Mouse (Mus musculus): ENCODE data around the gene Btbd35f28. TPM values are rescaled to one million over a fixed set of nuclear protein-coding genes. Genes with fewer than 3 reads are reported as not detected.
"Not testable (repeated sequence)": the region's sequence is repeated elsewhere in the genome, so short reads cannot be mapped to it uniquely, and the experiment has no call there.

Btbd35f28 gene
- polyA plus RNA-seq (2011; ENCODE audit: insufficient read depth, insufficient read length, low replicate concordance, missing spikeins) = not detected in 2 replicates

- H3K4me1 ChIP-seq (ENCODE audit: control insufficient read depth, insufficient read depth, low read length); H3K27ac ChIP-seq (ENCODE audit: control insufficient read depth, insufficient read depth, low read depth, low read length, poor library complexity); H3K4me3 ChIP-seq (replicated peaks; ENCODE audit: control insufficient read depth, low read depth, low read length): not testable (repeated sequence)
- WGBS = no CpG with 5 or more reads among the region's 2 CpGs
Measured at GRCm38 (mm10) chrX:4196276-4196675, at the start of gene Btbd35f28. TSS of gene Btbd35f28 (plus strand) at chrX:4196576.

Other genes starting within 250 kb of the Btbd35f28 start
- not detected in 2 replicates for gene Btbd35f16, start 239.6 kb upstream of the Btbd35f28 start, polyA plus RNA-seq (2011; ENCODE audit: insufficient read depth, insufficient read length, low replicate concordance, missing spikeins)
- gene Btbd35f3, start 158.9 kb upstream of the Btbd35f28 start, polyA plus RNA-seq (2011; ENCODE audit: insufficient read depth, insufficient read length, low replicate concordance, missing spikeins) = not detected in 2 replicates
- gene Btbd35f20, start 94.7 kb downstream of the Btbd35f28 start, polyA plus RNA-seq (2011; ENCODE audit: insufficient read depth, insufficient read length, low replicate concordance, missing spikeins) = not detected in 2 replicates
- not detected in 2 replicates for gene Btbd35f17, start 174.1 kb downstream of the Btbd35f28 start, polyA plus RNA-seq (2011; ENCODE audit: insufficient read depth, insufficient read length, low replicate concordance, missing spikeins)